Mouse (Mus musculus) erythroblast, embryonic 14.5 days (primary cell): ENCODE measurements around the gene Rbfox3.

Experiments
- GATA1 ChIP-seq: IDR thresholded peaks from 2 replicates; pipeline ENCODE4 v1.6.1; 2012; ENCODE audit warnings: low read length, inconsistent platforms, mixed read lengths
- TAL1 ChIP-seq: IDR thresholded peaks from 3 replicates; pipeline ENCODE4 v1.6.1; 2012; ENCODE audit warnings: low read length, inconsistent platforms, mixed read lengths

- TF ChIP-seq TAL1 (no peak), GATA1 (no peak)
These were observed 156.9 kb downstream of the Rbfox3 start for GRCm38 (mm10) chr11:118754535-118754934.
